Mouse (Mus musculus) Patski (cell line): Measurements from ENCODE around the gene Pamr1. TPM values are rescaled to one million over a fixed set of nuclear protein-coding genes. Genes with fewer than 3 reads are reported as not detected.
A peak's percentile ranks its signal among the peaks of the same experiment; 100 is the strongest.

ENCODE experiments used
- ATAC-seq: fragments of 100-300 bp; one replicate; pipeline ENCODE4 v1.8.0; 2021
- CTCF ChIA-PET: fragments of 350-600 bp; sonication (Branson Sonifier 250); formaldehyde crosslinking; loops from one replicate; lab custom pipeline; 2022; ENCODE audit warnings: inconsistent platforms; lab: Charles Lee
- POLR2A ChIA-PET: fragments of 350-600 bp; sonication (Branson Sonifier 250); formaldehyde crosslinking; loops from one replicate; lab custom pipeline; 2022; ENCODE audit warnings: antibody characterized with exemption, inconsistent platforms; lab: Charles Lee
- DNase-seq: peaks from one replicate; pipeline ENCODE4 v3.0.0-alpha.2; 2011; ENCODE audit warnings: low read depth, low spot score
- H3K27me3 ChIP-seq: fragments of 371-371 bp; one replicate; pipeline ENCODE4 v1.5.1; 2021
- CTCF ChIP-seq: fragments of 100-300 bp; IDR thresholded peaks from one replicate; pipeline ENCODE4 v1.5.1; 2021
- in situ Hi-C: fragments of 300-500 bp; cut with MboI; formaldehyde crosslinking; loops from 3 replicates; pipeline ENCODE4 v1.11.1; 2018; ENCODE audit warnings: low pct_unique_long_range_greater_than_20kb, mixed read lengths
- polyA plus RNA-seq: library from polyadenylated mRNA; unstranded; gene quantifications from one replicate; pipeline ENCODE4 v1.2.3, GENCODE M21; 2021

Gene Pamr1
- polyA plus RNA-seq, 1 experiment from 2014 or later: 19.0 TPM

GRCm38 (mm10) chr2:102634010-102634409 is 84.2 kb downstream of the Pamr1 start:
- no peak for ATAC-seq
- no peak for DNase-seq
- ChIA-PET CTCF (no interaction called here), POLR2A (no interaction called here)
- in situ Hi-C loops: no loop called here
- peaks cover 17% of the 10 kb centered on the region for H3K27me3 ChIP-seq
- TF ChIP-seq CTCF: no peak

- no peak for DNase-seq
- no peak for TF ChIP-seq CTCF
- ChIA-PET POLR2A (interaction anchor here (1.1 kb wide), 1 partner anchor 14 kb away, joined by 3 read pairs; no protein-coding TSS in a partner anchor), CTCF (no interaction called here)
- no peak for ATAC-seq
- in situ Hi-C loops: no loop called here
- H3K27me3 ChIP-seq: peaks cover 10% of the 10 kb centered on the region
These were observed 85.8 kb downstream of the Pamr1 start for GRCm38 (mm10) chr2:102635523-102636060.

- in situ Hi-C loops: no loop called here
- CTCF ChIA-PET: interaction anchor here (1.0 kb wide), 1 partner anchor 24 kb away, joined by 3 read pairs; no protein-coding TSS in a partner anchor
- no peak for TF ChIP-seq CTCF
- no peak for ATAC-seq
- peaks cover 6% of the 10 kb centered on the region for H3K27me3 ChIP-seq
- no peak for DNase-seq
- POLR2A ChIA-PET: interaction anchor here (1.1 kb wide), 1 partner anchor 14 kb away, joined by 3 read pairs; no protein-coding TSS in a partner anchor
These were observed 86.3 kb downstream of the Pamr1 start for GRCm38 (mm10) chr2:102636116-102636600.

- TF ChIP-seq CTCF: no peak
- ChIA-PET POLR2A (no interaction called here), CTCF (interaction anchor here (0.7 kb wide), 1 partner anchor 27 kb away, joined by 3 read pairs; no protein-coding TSS in a partner anchor)
- H3K27me3 ChIP-seq: peaks cover 5% of the 10 kb centered on the region
- in situ Hi-C loops: no loop called here
- ATAC-seq (no peak), DNase-seq (no peak)
These were observed 88.3 kb downstream of the Pamr1 start for GRCm38 (mm10) chr2:102638140-102638539.

GRCm38 (mm10) chr2:102638690-102639089 is 88.9 kb downstream of the Pamr1 start:
- ATAC-seq (no peak), DNase-seq (no peak)
- POLR2A ChIA-PET: no interaction called here
- CTCF ChIA-PET: no interaction called here
- no peak for TF ChIP-seq CTCF
- in situ Hi-C loops: no loop called here
- peaks cover 5% of the 10 kb centered on the region for H3K27me3 ChIP-seq

- DNase-seq (peak; percentile 25), ATAC-seq (no peak)
- ChIA-PET POLR2A (interaction anchor here (1.1 kb wide), 1 partner anchor 13 kb away, joined by 3 read pairs; no protein-coding TSS in a partner anchor), CTCF (interaction anchor here (0.8 to 1.2 kb wide), 2 partner anchors 18 to 60 kb away, joined by 3 read pairs; no protein-coding TSS in a partner anchor)
- in situ Hi-C loops: no loop called here
- H3K27me3 ChIP-seq: peaks cover 3% of the 10 kb centered on the region
- no peak for TF ChIP-seq CTCF
These were observed 99.2 kb downstream of the Pamr1 start for GRCm38 (mm10) chr2:102648845-102649500.

GRCm38 (mm10) chr2:102650322-102650721 is 100.5 kb downstream of the Pamr1 start:
- no peak for TF ChIP-seq CTCF

GRCm38 (mm10) chr2:102655966-102656725 is 106.3 kb downstream of the Pamr1 start:
- POLR2A ChIA-PET: no interaction called here
- no peak for ATAC-seq
- peaks cover 13% of the 10 kb centered on the region for H3K27me3 ChIP-seq
- DNase-seq: no peak
- CTCF ChIA-PET: no interaction called here
- no peak for TF ChIP-seq CTCF
- in situ Hi-C loops: loop anchor here (25.0 kb wide), 1 partner anchor 744 kb away; no protein-coding TSS in a partner anchor

More at GRCm38 (mm10) chr2:102650322-102650721, 100.5 kb downstream of the Pamr1 start:
- no peak for ATAC-seq
- POLR2A ChIA-PET: interaction anchor here (1.1 kb wide), 1 partner anchor 14 kb away, joined by 3 read pairs; no protein-coding TSS in a partner anchor
- CTCF ChIA-PET: interaction anchor here (1.5 kb wide), 1 partner anchor 11 kb away, joined by 5 read pairs; no protein-coding TSS in a partner anchor
- peaks cover 5% of the 10 kb centered on the region for H3K27me3 ChIP-seq
- in situ Hi-C loops: loop anchor here (25.0 kb wide), 1 partner anchor 738 kb away; no protein-coding TSS in a partner anchor
- no peak for DNase-seq

- no peak for DNase-seq
- in situ Hi-C loops: loop anchor here (25.0 kb wide), 1 partner anchor 745 kb away; no protein-coding TSS in a partner anchor
- POLR2A ChIA-PET: no interaction called here
- H3K27me3 ChIP-seq: peaks cover 13% of the 10 kb centered on the region
- no peak for TF ChIP-seq CTCF
- CTCF ChIA-PET: no interaction called here
- ATAC-seq: no peak
These were observed 107.9 kb downstream of the Pamr1 start for GRCm38 (mm10) chr2:102657726-102658125.

- TF ChIP-seq CTCF: no peak
- ATAC-seq (no peak), DNase-seq (no peak)
- ChIA-PET CTCF (interaction anchor here (1.0 kb wide), 1 partner anchor 15 kb away, joined by 3 read pairs; no protein-coding TSS in a partner anchor), POLR2A (no interaction called here)
- in situ Hi-C loops: loop anchor here (25.0 kb wide), 1 partner anchor 746 kb away; no protein-coding TSS in a partner anchor
- peaks cover 13% of the 10 kb centered on the region for H3K27me3 ChIP-seq
These were observed 108.4 kb downstream of the Pamr1 start, which contains the start of gene Slc1a2 for GRCm38 (mm10) chr2:102658163-102658660. TSS of gene Slc1a2 (plus strand) at chr2:102658659.
